Mouse (Mus musculus) activated CD4-positive, CD25-positive, alpha-beta regulatory T cell, adult 4 months (primary cell): Measurements from ENCODE around the gene Nol11. TPM values are rescaled to one million over a fixed set of nuclear protein-coding genes. Genes with fewer than 3 reads are reported as not detected.
"Not testable (repeated sequence)": the region's sequence is repeated elsewhere in the genome, so short reads cannot be mapped to it uniquely, and the experiment has no call there.

Experiments
- ATAC-seq: one replicate; pipeline ENCODE4 v1.8.0; 2017
- polyA plus RNA-seq, 2 experiments: library from polyadenylated mRNA; unstranded; fragments of 100-300 nt; shearing (Covaris generic); gene quantifications; one replicate each; pipeline ENCODE4 v1.2.1; 2017

Gene Nol11
- polyA plus RNA-seq, 2 experiments from 2014 or later, result 44.5 to 45.8 TPM

- no peak for ATAC-seq
Observed at GRCm38 (mm10) chr11:107154431-107154830, 34.8 kb downstream of the Nol11 start.

- ATAC-seq, result no peak
Observed at GRCm38 (mm10) chr11:107153645-107154044, 35.5 kb downstream of the Nol11 start.

- ATAC-seq, result no peak
Observed at GRCm38 (mm10) chr11:107151809-107152208, 37.4 kb downstream of the Nol11 start.

- ATAC-seq, result not testable (repeated sequence)
Observed at GRCm38 (mm10) chr11:107143956-107144355, 45.2 kb downstream of the Nol11 start.

GRCm38 (mm10) chr11:107142382-107142781 is 46.8 kb downstream of the Nol11 start:
- no peak for ATAC-seq

- no peak for ATAC-seq
Observed at GRCm38 (mm10) chr11:107140756-107141155, 48.4 kb downstream of the Nol11 start.

GRCm38 (mm10) chr11:107138633-107139032 is 50.5 kb downstream of the Nol11 start:
- ATAC-seq, result no peak

GRCm38 (mm10) chr11:107137593-107137992 is 51.6 kb downstream of the Nol11 start:
- ATAC-seq, result no peak

- ATAC-seq, result not testable (repeated sequence)
Observed at GRCm38 (mm10) chr11:107136458-107136857, 52.7 kb downstream of the Nol11 start.

- ATAC-seq, result no peak
Observed at GRCm38 (mm10) chr11:107135741-107136140, 53.4 kb downstream of the Nol11 start.

GRCm38 (mm10) chr11:107132426-107132825 is 56.8 kb downstream of the Nol11 start:
- no peak for ATAC-seq

- ATAC-seq, result peak; percentile 88
Observed at GRCm38 (mm10) chr11:107131749-107132421, 57.3 kb downstream of the Nol11 start, which contains the start of gene Bptf. Gene Bptf (minus strand): TSS chr11:107132127.

- peak; percentile 41 for ATAC-seq
Observed at GRCm38 (mm10) chr11:107130879-107131748, 58.1 kb downstream of the Nol11 start.

- no peak for ATAC-seq
Observed at GRCm38 (mm10) chr11:107130221-107130788, 58.9 kb downstream of the Nol11 start.

- ATAC-seq, result no peak
Observed at GRCm38 (mm10) chr11:107129641-107130040, 59.5 kb downstream of the Nol11 start.

- not testable (repeated sequence) for ATAC-seq
Observed at GRCm38 (mm10) chr11:107126716-107127115, 62.5 kb downstream of the Nol11 start.

GRCm38 (mm10) chr11:107125011-107125410 is 64.2 kb downstream of the Nol11 start:
- no peak for ATAC-seq

- ATAC-seq, result peak; percentile 91
Observed at GRCm38 (mm10) chr11:107124327-107124731, 64.9 kb downstream of the Nol11 start.

GRCm38 (mm10) chr11:107117789-107118188 is 71.4 kb downstream of the Nol11 start:
- no peak for ATAC-seq
